Mouse (Mus musculus) MEL (cell line): ENCODE measurements around the gene Arhgef33. TPM values are rescaled to one million over a fixed set of nuclear protein-coding genes. Genes with fewer than 3 reads are reported as not detected.

Experiments
- DNase-seq: peaks from one replicate; pipeline ENCODE4 v3.0.0; 2011; ENCODE audit warnings: low read depth, low spot score
- H3K27ac ChIP-seq: 2 replicates; pipeline ENCODE4 v1.5.1; 2012; ENCODE audit warnings: low read depth, mild to moderate bottlenecking, control low read depth, low read length, moderate library complexity; ENCODE audit not compliant: control insufficient read depth
- H3K27me3 ChIP-seq, 2 experiments: fragments of 150-350 bp in 1 of 2; sonication (generic) in 1 of 2; 2 replicates each; pipeline ENCODE4 v1.6.1; 2012; ENCODE audit warnings: low read length in 2 of 2, mild to moderate bottlenecking in 2 of 2, improper control_type of control experiment in 1 of 2, moderate library complexity in 1 of 2; ENCODE audit not compliant: insufficient read depth in 2 of 2, control insufficient read depth in 1 of 2
- H3K36me3 ChIP-seq, 2 experiments: 2 replicates each; pipeline ENCODE4 v1.6.1; 2012 to 2014; ENCODE audit warnings: low read length in 2 of 2, improper control_type of control experiment in 1 of 2, inconsistent platforms in 1 of 2, mild to moderate bottlenecking in 1 of 2; ENCODE audit not compliant: insufficient read depth in 2 of 2, control insufficient read depth in 1 of 2
- H3K4me1 ChIP-seq, 2 experiments: fragments of 150-350 bp in 1 of 2; sonication (generic) in 1 of 2; 2 replicates each; pipeline ENCODE4 v1.6.1; 2012; ENCODE audit warnings: low read length in 2 of 2, improper control_type of control experiment in 1 of 2, mild to moderate bottlenecking in 1 of 2; ENCODE audit not compliant: insufficient read depth in 2 of 2, control insufficient read depth in 1 of 2
- H3K4me3 ChIP-seq, 2 experiments: fragments of 150-350 bp in 1 of 2; sonication (generic) in 1 of 2; 2 replicates each; pipeline ENCODE4 v1.5.1; 2012; ENCODE audit warnings: low read depth in 2 of 2, low read length in 2 of 2, mild to moderate bottlenecking in 2 of 2, moderate library complexity in 2 of 2, control low read depth in 1 of 2, improper control_type of control experiment in 1 of 2; ENCODE audit not compliant: control insufficient read depth in 1 of 2, insufficient read depth in 1 of 2
- H3K79me2 ChIP-seq: 2 replicates; pipeline ENCODE4 v1.6.1; 2012; ENCODE audit warnings: mild to moderate bottlenecking, low read length, moderate library complexity; ENCODE audit not compliant: control insufficient read depth, poor library complexity, insufficient read depth
- H3K9ac ChIP-seq: 2 replicates; pipeline ENCODE4 v1.6.1; 2012; ENCODE audit warnings: low read depth, mild to moderate bottlenecking, control low read depth, low read length, moderate library complexity; ENCODE audit not compliant: control insufficient read depth, poor library complexity, severe bottlenecking
- H3K9me3 ChIP-seq: fragments of 150-350 bp; sonication (generic); replicated peaks from 2 replicates; pipeline ENCODE4 v1.6.1; 2012; ENCODE audit warnings: mild to moderate bottlenecking, low read length, improper control_type of control experiment, moderate library complexity; ENCODE audit not compliant: insufficient read depth
- BHLHE40 ChIP-seq: IDR thresholded peaks from 2 replicates; pipeline ENCODE4 v1.6.1; 2012; ENCODE audit warnings: low read depth, mild to moderate bottlenecking, inconsistent platforms, low read length, improper control_type of control experiment, borderline replicate concordance
- CHD1 ChIP-seq: IDR thresholded peaks from 2 replicates; pipeline ENCODE4 v1.6.1; 2012; ENCODE audit warnings: low read depth, mild to moderate bottlenecking, inconsistent platforms, low read length, improper control_type of control experiment
- CTCF ChIP-seq, 3 experiments: IDR thresholded peaks in 2 of 3; conservative IDR thresholded peaks in 1 of 3; 2 replicates each; pipeline ENCODE4 v1.5.1; 2011 to 2012; ENCODE audit warnings: low read length in 3 of 3, low read depth in 2 of 3, mild to moderate bottlenecking in 2 of 3, improper control_type of control experiment in 1 of 3, inconsistent platforms in 1 of 3, mixed read lengths in 1 of 3, moderate library complexity in 1 of 3; ENCODE audit not compliant: control insufficient read depth in 1 of 3, insufficient read depth in 1 of 3, poor library complexity in 1 of 3, severe bottlenecking in 1 of 3
- E2F4 ChIP-seq: IDR thresholded peaks from 2 replicates; pipeline ENCODE4 v1.6.1; 2011; ENCODE audit warnings: low read depth, low read length, improper control_type of control experiment, borderline replicate concordance
- ELF1 ChIP-seq: IDR thresholded peaks from 2 replicates; pipeline ENCODE4 v1.6.1; 2014; ENCODE audit warnings: low read depth, mild to moderate bottlenecking, inconsistent platforms, low read length, improper control_type of control experiment, moderate library complexity
- EP300 ChIP-seq, 2 experiments: IDR thresholded peaks; 2 replicates each; pipeline ENCODE4 v1.6.1; 2011; ENCODE audit warnings: improper control_type of control experiment in 2 of 2, low read length in 2 of 2, low read depth in 1 of 2, mild to moderate bottlenecking in 1 of 2
- GABPA ChIP-seq: IDR thresholded peaks from 2 replicates; pipeline ENCODE4 v1.6.1; 2012; ENCODE audit warnings: low read depth, mild to moderate bottlenecking, inconsistent platforms, low read length, improper control_type of control experiment, moderate library complexity
- GATA1 ChIP-seq: IDR thresholded peaks from 2 replicates; pipeline ENCODE4 v1.6.1; 2011; ENCODE audit warnings: low read depth, low read length, improper control_type of control experiment
- HCFC1 ChIP-seq: IDR thresholded peaks from 2 replicates; pipeline ENCODE4 v1.6.1; 2012; ENCODE audit warnings: low read depth, mild to moderate bottlenecking, inconsistent platforms, low read length, improper control_type of control experiment, moderate library complexity
- KAT2A ChIP-seq: conservative IDR thresholded peaks from 2 replicates; pipeline ENCODE4 v1.6.1; 2012; ENCODE audit warnings: low read depth, low read length, improper control_type of control experiment, inconsistent platforms
- MAFK ChIP-seq: IDR thresholded peaks from 2 replicates; pipeline ENCODE4 v1.6.1; 2011; ENCODE audit warnings: low read depth, mild to moderate bottlenecking, low read length, improper control_type of control experiment, borderline replicate concordance
- MAX ChIP-seq: IDR thresholded peaks from 2 replicates; pipeline ENCODE4 v1.6.1; 2011; ENCODE audit warnings: low read length, improper control_type of control experiment
- MAZ ChIP-seq: IDR thresholded peaks from 2 replicates; pipeline ENCODE4 v1.6.1; 2012; ENCODE audit warnings: low read depth, mild to moderate bottlenecking, inconsistent platforms, low read length, improper control_type of control experiment
- MXI1 ChIP-seq: IDR thresholded peaks from 2 replicates; pipeline ENCODE4 v1.6.1; 2011; ENCODE audit warnings: mild to moderate bottlenecking, low read depth, low read length, improper control_type of control experiment
- MYB ChIP-seq: IDR thresholded peaks from 2 replicates; pipeline ENCODE4 v1.6.1; 2011; ENCODE audit warnings: mild to moderate bottlenecking, low read depth, low read length, improper control_type of control experiment
- NRF1 ChIP-seq: IDR thresholded peaks from 2 replicates; pipeline ENCODE4 v1.6.1; 2014; ENCODE audit warnings: low read depth, mild to moderate bottlenecking, inconsistent platforms, low read length, improper control_type of control experiment, moderate library complexity; ENCODE audit not compliant: poor library complexity, insufficient read depth, severe bottlenecking
- POLR2A ChIP-seq, 2 experiments: IDR thresholded peaks; 2 replicates each; pipeline ENCODE4 v1.6.1; 2011 to 2012; ENCODE audit warnings: low read length in 2 of 2, mild to moderate bottlenecking in 2 of 2, control low read depth in 1 of 2, improper control_type of control experiment in 1 of 2, low read depth in 1 of 2, moderate library complexity in 1 of 2; ENCODE audit not compliant: control insufficient read depth in 1 of 2, insufficient read depth in 1 of 2, poor library complexity in 1 of 2
- POLR2AphosphoS5 ChIP-seq: IDR thresholded peaks from 2 replicates; pipeline ENCODE4 v1.6.1; 2012; ENCODE audit warnings: low read depth, borderline replicate concordance, mild to moderate bottlenecking, inconsistent platforms, low read length, moderate library complexity, mixed read lengths
- RAD21 ChIP-seq: IDR thresholded peaks from 2 replicates; pipeline ENCODE4 v1.6.1; 2011; ENCODE audit warnings: mild to moderate bottlenecking, low read depth, low read length, improper control_type of control experiment
- RCOR1 ChIP-seq: IDR thresholded peaks from 2 replicates; pipeline ENCODE4 v1.6.1; 2012; ENCODE audit warnings: low read depth, mild to moderate bottlenecking, inconsistent platforms, low read length, improper control_type of control experiment
- SIN3A ChIP-seq: IDR thresholded peaks from 2 replicates; pipeline ENCODE4 v1.6.1; 2012; ENCODE audit warnings: low read length, improper control_type of control experiment, inconsistent platforms
- SMC3 ChIP-seq: IDR thresholded peaks from 2 replicates; pipeline ENCODE4 v1.6.1; 2011; ENCODE audit warnings: low read depth, low read length, improper control_type of control experiment
- TAL1 ChIP-seq: IDR thresholded peaks from 2 replicates; pipeline ENCODE4 v1.6.1; 2012; ENCODE audit warnings: mild to moderate bottlenecking, inconsistent platforms, low read length, moderate library complexity, mixed read lengths
- TCF12 ChIP-seq: IDR thresholded peaks from 2 replicates; pipeline ENCODE4 v1.6.1; 2014; ENCODE audit warnings: low read depth, mild to moderate bottlenecking, inconsistent platforms, low read length, improper control_type of control experiment, moderate library complexity
- USF1 ChIP-seq: IDR thresholded peaks from 2 replicates; pipeline ENCODE4 v1.6.1; 2014; ENCODE audit warnings: low read depth, mild to moderate bottlenecking, inconsistent platforms, low read length, improper control_type of control experiment, moderate library complexity
- USF2 ChIP-seq, 2 experiments: IDR thresholded peaks; 2 replicates each; pipeline ENCODE4 v1.6.1; 2011 to 2012; ENCODE audit warnings: improper control_type of control experiment in 2 of 2, low read length in 2 of 2, borderline replicate concordance in 1 of 2, inconsistent platforms in 1 of 2, low read depth in 1 of 2, mild to moderate bottlenecking in 1 of 2; ENCODE audit not compliant: insufficient read depth in 1 of 2
- ZC3H11A ChIP-seq: IDR thresholded peaks from 2 replicates; pipeline ENCODE4 v1.6.1; 2012; ENCODE audit warnings: low read depth, mild to moderate bottlenecking, inconsistent platforms, low read length, improper control_type of control experiment
- ZKSCAN1 ChIP-seq: IDR thresholded peaks from 2 replicates; pipeline ENCODE4 v1.6.1; 2012; ENCODE audit warnings: low read depth, mild to moderate bottlenecking, inconsistent platforms, low read length, improper control_type of control experiment, moderate library complexity
- ZMIZ1 ChIP-seq: IDR thresholded peaks from 2 replicates; pipeline ENCODE4 v1.6.1; 2012; ENCODE audit warnings: low read depth, mild to moderate bottlenecking, inconsistent platforms, low read length, improper control_type of control experiment, moderate library complexity
- ZNF384 ChIP-seq: IDR thresholded peaks from 2 replicates; pipeline ENCODE4 v1.6.1; 2012; ENCODE audit warnings: low read depth, mild to moderate bottlenecking, inconsistent platforms, low read length, improper control_type of control experiment
- polyA plus RNA-seq, 2 experiments: library from polyadenylated mRNA; stranded (reverse) in 1 of 2; unstranded in 1 of 2; fragments of >175 nt in 1 of 2; fragments of >200 nt in 1 of 2; gene quantifications; 2 replicates each; pipeline versions ENCODE4 v1.2.1 to v1.2.4; 2012; ENCODE audit warnings: low replicate concordance in 2 of 2, low read depth in 1 of 2; ENCODE audit not compliant: insufficient read length in 2 of 2, insufficient read depth in 1 of 2, missing spikeins in 1 of 2
- total RNA-seq: library from RNA; depleted of rRNA; stranded (reverse); fragments of 300-350 nt; gene quantifications from 2 replicates; pipeline ENCODE4 v1.2.3, GENCODE M21; 2012

Gene Arhgef33
- total and polyA plus RNA-seq, 3 experiments, result 0.08 TPM; not detected in 2

DNA sequence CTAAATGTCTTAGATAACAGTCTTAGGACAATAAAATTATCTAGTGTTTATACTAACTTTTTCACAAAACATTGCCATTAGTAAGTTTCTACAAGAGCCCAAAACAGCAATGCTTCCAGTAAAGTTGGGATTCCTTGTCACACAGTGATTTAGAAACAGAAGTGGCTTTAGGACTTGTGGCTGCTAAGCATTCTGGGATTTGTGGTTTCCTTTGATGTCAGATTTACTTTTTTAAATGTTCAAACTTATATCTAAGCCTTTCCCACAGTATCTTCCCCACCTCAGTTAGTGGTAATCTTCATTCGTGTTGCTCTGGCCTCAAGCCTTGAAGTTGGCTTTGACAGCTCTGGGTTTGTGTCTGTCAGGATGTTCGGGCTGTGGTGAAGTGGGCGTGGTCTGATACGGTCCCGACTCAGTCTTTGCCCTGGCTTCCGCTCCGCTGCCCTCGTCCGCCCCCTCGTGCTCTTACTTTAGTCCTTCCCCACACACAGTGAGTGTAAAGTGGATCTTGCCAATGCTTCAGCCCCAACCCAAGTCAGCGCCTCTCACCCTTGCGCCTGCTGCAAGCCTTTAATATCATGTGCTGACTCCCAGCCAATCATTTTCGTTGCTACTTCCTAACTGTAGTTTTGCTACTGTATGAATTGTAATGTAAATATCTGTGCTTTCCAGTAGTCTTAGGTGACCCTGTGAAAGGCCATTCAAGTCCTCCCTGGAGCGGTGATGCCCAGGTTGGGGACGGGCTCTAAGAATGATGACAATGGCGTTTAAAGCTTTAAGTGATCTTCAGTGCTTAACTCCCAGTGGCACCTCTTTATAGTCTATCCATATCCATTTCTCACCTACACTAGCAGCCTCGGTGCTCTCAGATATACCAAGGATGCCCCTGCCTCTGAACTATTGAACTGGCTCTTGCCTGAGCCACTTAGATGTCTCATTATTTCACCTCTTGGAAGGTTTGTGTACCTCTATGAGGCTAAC lies 84.5 kb downstream of the Arhgef33 start (continued):
- TF ChIP-seq POLR2AphosphoS5 (no peak), MXI1 (peak; percentile 61), TAL1 (no peak), USF1 (peak; percentile 86), TCF12 (no peak), ZMIZ1 (no peak), GABPA (no peak), USF2 (IDR thresholded peaks at IDR 0.05; ENCODE audit: borderline replicate concordance in 1 of 2, insufficient read depth in 1 of 2, low read depth in 1 of 2, low read length in 2 of 2) (0 out of 4 replicates have a peak, but pooled peaks of 1 of the 2 experiments have one; percentile 24), RAD21 (peak; percentile 43), MAX (peak; percentile 62), BHLHE40 (no peak), ELF1 (no peak), RCOR1 (peak; percentile 93), ZKSCAN1 (no peak), MAZ (no peak), SIN3A (no peak), CHD1 (no peak), ZC3H11A (no peak), MAFK (no peak)

DNA sequence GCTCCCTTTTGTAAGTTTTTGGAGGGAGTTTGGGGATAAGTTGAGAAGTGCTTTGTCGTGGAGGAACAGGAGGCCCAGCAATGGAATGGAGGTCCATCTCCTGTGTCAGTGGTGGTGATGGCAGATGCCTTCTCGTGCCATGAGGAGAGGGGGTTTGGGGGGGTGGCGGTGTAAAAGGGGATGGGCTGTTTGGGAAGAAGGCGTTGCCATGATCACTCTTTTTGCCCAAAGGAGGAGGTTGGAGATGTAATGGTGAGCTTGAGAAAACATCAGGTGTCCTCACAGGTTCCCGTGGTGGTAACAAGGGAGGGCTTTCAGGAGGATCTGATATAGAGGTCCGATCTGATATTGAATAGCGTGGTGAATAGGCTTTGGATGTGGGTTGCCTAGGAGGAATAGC lies 91.0 kb downstream of the Arhgef33 start:
- Histone ChIP-seq H3K4me1 (no peaks in the 10 kb centered on the region), H3K9ac (no peak overlapping the region), H3K27me3 (no peaks in the 10 kb centered on the region), H3K36me3 (peaks cover 0 to 32% of the 10 kb centered on the region in 2 experiments; a peak in 2 of 4 replicates), H3K9me3 (no peaks in the 10 kb centered on the region), H3K27ac (no peak overlapping the region), H3K79me2 (no peaks in the 10 kb centered on the region), H3K4me3 (no peak overlapping the region)
- no peak for DNase-seq
- no peak for TF ChIP-seq ZNF384
- no peak for TF ChIP-seq CTCF (IDR thresholded peaks at IDR 0.05 in 2 of 3, conservative IDR thresholded peaks at IDR 0.05 in 1 of 3; ENCODE audit: control insufficient read depth in 1 of 3, insufficient read depth in 1 of 3, low read depth in 2 of 3, low read length in 3 of 3, poor library complexity in 1 of 3, severe bottlenecking in 1 of 3)
- TF ChIP-seq RAD21, result no peak
- no peak for TF ChIP-seq MYB
- TF ChIP-seq USF2 (IDR thresholded peaks at IDR 0.05; ENCODE audit: borderline replicate concordance in 1 of 2, insufficient read depth in 1 of 2, low read depth in 1 of 2, low read length in 2 of 2), result no peak
- TF ChIP-seq GATA1, result no peak
- no peak for TF ChIP-seq ELF1
- no peak for TF ChIP-seq NRF1
- TF ChIP-seq EP300 (IDR thresholded peaks at IDR 0.05; ENCODE audit: low read depth in 1 of 2, low read length in 2 of 2), result no peak
- no peak for TF ChIP-seq ZKSCAN1
- no peak for TF ChIP-seq SMC3
- TF ChIP-seq MXI1, result no peak
- TF ChIP-seq E2F4, result no peak
- no peak for TF ChIP-seq MAFK
- TF ChIP-seq KAT2A, result no peak
- no peak for TF ChIP-seq POLR2A (IDR thresholded peaks at IDR 0.05; ENCODE audit: control insufficient read depth in 1 of 2, insufficient read depth in 1 of 2, low read depth in 1 of 2, low read length in 2 of 2, poor library complexity in 1 of 2)
- TF ChIP-seq GABPA, result no peak
- no peak for TF ChIP-seq HCFC1
